Mouse (Mus musculus) limb, embryonic 13.5 days (tissue): ENCODE results near the gene Gm20388. TPM values are rescaled to one million over a fixed set of nuclear protein-coding genes. Genes with fewer than 3 reads are reported as not detected.

ENCODE experiments used
- ATAC-seq: fragments of 200-750 bp; cut with Nextera tagmentation; 2 replicates; pipeline ENCODE4 v1.8.0; 2017; ENCODE audit warnings: low read depth, moderate number of reproducible peaks, moderate TSS enrichment; ENCODE audit not compliant: low FRiP score
- H3K27ac ChIP-seq: fragments of 300-500 bp; sonication (generic); 2 replicates; pipeline ENCODE4 v1.5.1; 2015; ENCODE audit warnings: inconsistent platforms, mild to moderate bottlenecking, moderate library complexity
- H3K27me3 ChIP-seq: fragments of 300-500 bp; sonication (generic); 2 replicates; pipeline ENCODE4 v1.6.1; 2015; ENCODE audit warnings: mild to moderate bottlenecking, inconsistent platforms
- H3K36me3 ChIP-seq: fragments of 300-500 bp; sonication (generic); 2 replicates; pipeline ENCODE4 v1.6.1; 2015; ENCODE audit warnings: inconsistent platforms, mild to moderate bottlenecking, moderate library complexity
- H3K4me1 ChIP-seq: fragments of 300-500 bp; sonication (generic); 2 replicates; pipeline ENCODE4 v1.6.1; 2015; ENCODE audit warnings: inconsistent platforms
- H3K4me2 ChIP-seq: fragments of 300-500 bp; sonication (generic); replicated peaks from 2 replicates; pipeline ENCODE4 v1.6.1; 2015; ENCODE audit warnings: inconsistent platforms, mild to moderate bottlenecking, moderate library complexity
- H3K4me3 ChIP-seq: fragments of 300-500 bp; sonication (generic); 2 replicates; pipeline ENCODE4 v1.5.1; 2015; ENCODE audit warnings: moderate library complexity, mild to moderate bottlenecking, inconsistent platforms
- H3K9ac ChIP-seq: fragments of 300-500 bp; sonication (generic); 2 replicates; pipeline ENCODE4 v1.6.1; 2015; ENCODE audit warnings: mild to moderate bottlenecking, inconsistent platforms
- H3K9me3 ChIP-seq: fragments of 300-500 bp; sonication (generic); 2 replicates; pipeline ENCODE4 v1.6.1; 2016; ENCODE audit warnings: inconsistent platforms
- WGBS: fragments of 180-500 bp; shearing (Covaris S2); methylation state at CpG from one replicate; pipeline ENCODE4 v1.1.7; 2015; 5-methylcytosine and 5-hydroxymethylcytosine counted together
- polyA plus RNA-seq: library from polyadenylated mRNA; unstranded; fragments of >200 nt; fragmentation: Nextera tagmentation; extraction: Ambion mirVana; gene quantifications from 2 replicates; pipeline ENCODE4 v1.2.1, GENCODE M21; 2015

Gene Gm20388
- polyA plus RNA-seq, 1 experiment from 2014 or later, result 7.1 TPM

DNA sequence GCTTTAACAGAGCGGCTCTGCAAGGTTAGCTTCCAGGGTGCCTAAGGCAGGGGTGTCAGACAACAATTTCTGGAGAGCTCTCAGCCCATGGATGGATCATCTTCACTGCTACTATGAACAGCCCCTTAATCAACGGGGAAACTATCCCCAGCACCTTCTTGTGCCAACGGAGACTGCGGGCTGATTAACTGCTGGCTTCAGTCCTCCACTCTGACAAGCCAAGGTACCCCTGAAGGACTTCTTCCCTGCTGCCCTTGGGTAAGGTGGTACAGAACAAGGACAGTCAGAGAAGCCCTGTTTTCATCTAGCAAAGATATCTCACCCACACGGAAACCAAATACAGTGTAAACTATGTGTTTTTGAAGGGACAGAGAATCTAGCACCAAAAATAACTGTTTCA lies 3039.1 kb downstream of the Gm20388 start:
- no peaks in the 10 kb centered on the region for H3K27me3 ChIP-seq
- ATAC-seq, result no peak
- 86% methylated on average over 5 of the region's 5 CpGs for WGBS

DNA sequence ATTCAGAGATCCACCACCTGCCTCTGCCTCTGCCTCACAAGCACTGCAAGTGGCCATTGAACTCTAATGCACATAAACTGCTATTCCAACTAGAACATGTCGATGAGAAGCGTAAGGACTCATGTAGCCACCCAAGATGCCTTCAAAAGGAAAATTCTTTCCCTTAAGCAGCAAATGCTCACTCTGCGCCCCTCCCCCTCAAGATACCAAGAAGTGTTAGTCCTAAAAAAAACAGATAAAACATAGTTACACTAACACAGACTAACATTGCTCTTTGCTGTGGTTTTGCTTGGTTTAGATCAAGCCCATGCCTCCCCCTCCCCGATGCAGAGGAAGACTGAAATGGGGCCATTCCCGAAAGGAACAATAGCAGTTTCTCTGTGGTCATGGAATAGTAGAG lies 3040.8 kb downstream of the Gm20388 start:
- H3K36me3 ChIP-seq, result no peaks in the 10 kb centered on the region
- no peaks in the 10 kb centered on the region for H3K9me3 ChIP-seq
- H3K4me1 ChIP-seq, result peaks cover 20% of the 10 kb centered on the region
- H3K9ac ChIP-seq, result no peak overlapping the region
- no peak overlapping the region for H3K4me2 ChIP-seq
- no peak overlapping the region for H3K4me3 ChIP-seq
- WGBS, result 88% methylated on average over 5 of the region's 5 CpGs
- no peak overlapping the region for H3K27ac ChIP-seq
- no peaks in the 10 kb centered on the region for H3K27me3 ChIP-seq
- ATAC-seq, result no peak

More for the DNA sequence above, 3039.1 kb downstream of the Gm20388 start:
- no peaks in the 10 kb centered on the region for H3K9me3 ChIP-seq
- H3K4me1 ChIP-seq, result peaks cover 20% of the 10 kb centered on the region
- no peak overlapping the region for H3K27ac ChIP-seq
- H3K4me2 ChIP-seq, result no peak overlapping the region
- H3K4me3 ChIP-seq, result no peak overlapping the region
- H3K9ac ChIP-seq, result no peak overlapping the region
- H3K36me3 ChIP-seq, result no peaks in the 10 kb centered on the region

- Histone ChIP-seq H3K9me3 (no peaks in the 10 kb centered on the region), H3K27ac (no peak overlapping the region), H3K9ac (no peak overlapping the region), H3K4me1 (peaks cover 26% of the 10 kb centered on the region), H3K4me3 (no peak overlapping the region), H3K4me2 (no peak overlapping the region), H3K36me3 (no peaks in the 10 kb centered on the region), H3K27me3 (no peaks in the 10 kb centered on the region)
- 89% methylated on average over 6 of the region's 6 CpGs for WGBS
- no peak for ATAC-seq
Observed at GRCm38 (mm10) chr8:122953028-122953427, 3042.4 kb downstream of the Gm20388 start.

DNA sequence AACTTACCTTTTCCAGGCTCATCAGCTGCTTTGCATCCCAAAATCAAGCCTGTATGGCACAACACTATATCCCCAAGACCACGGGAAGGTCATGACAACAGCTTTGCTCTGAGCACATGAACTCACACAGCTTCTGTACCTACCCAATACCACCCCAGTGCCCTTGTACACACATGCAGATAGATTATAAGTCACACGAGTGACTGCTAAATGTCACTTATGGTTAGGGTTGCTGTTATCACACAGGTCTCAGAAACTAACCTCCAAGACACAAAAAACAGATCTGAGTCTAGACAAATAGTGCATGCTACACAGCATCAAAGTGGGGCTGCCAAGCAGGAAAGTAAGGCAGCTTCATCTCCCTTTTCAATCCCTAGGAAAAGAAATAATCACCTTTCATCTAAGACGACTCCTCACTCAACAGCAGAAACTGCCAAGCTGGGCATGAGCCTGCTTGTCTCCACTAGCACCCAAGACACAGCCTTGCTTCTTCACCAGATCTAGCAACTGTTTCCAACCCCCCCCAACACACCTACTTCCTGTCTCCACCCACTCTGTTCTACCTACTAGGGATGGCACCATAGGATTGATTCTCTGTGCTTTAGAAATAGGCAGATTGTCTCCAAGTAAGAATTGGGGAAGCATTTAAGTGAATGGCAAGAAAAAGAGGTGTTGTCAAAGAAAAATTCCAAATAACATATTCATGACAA lies 3043.6 kb downstream of the Gm20388 start:
- no peaks in the 10 kb centered on the region for H3K36me3 ChIP-seq
- no peaks in the 10 kb centered on the region for H3K9me3 ChIP-seq
- H3K27ac ChIP-seq, result no peak overlapping the region
- H3K27me3 ChIP-seq, result no peaks in the 10 kb centered on the region
- H3K4me1 ChIP-seq, result peaks cover 24% of the 10 kb centered on the region
- no peak for ATAC-seq
- no peak overlapping the region for H3K4me3 ChIP-seq
- no peak overlapping the region for H3K9ac ChIP-seq
- WGBS, result 82% methylated on average over 3 of the region's 3 CpGs
- H3K4me2 ChIP-seq, result no peak overlapping the region

DNA sequence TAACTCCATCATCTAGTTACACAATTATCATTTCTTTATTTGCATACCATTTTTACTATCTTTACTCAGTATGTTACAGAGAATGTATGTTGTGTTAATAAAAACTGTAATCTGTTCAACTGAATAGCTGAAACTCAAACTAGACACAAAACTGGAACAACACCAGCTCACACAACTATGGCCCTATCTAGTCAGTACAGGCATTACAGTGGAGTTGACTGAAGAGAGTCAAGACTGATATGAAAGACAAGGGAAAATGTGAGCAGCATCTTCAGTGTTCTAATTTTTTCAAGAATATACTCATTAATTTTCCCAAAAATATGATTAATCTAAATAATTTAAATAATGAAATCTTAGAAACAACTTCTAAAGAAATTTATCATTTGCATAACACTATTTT lies 3044.6 kb downstream of the Gm20388 start:
- no peak overlapping the region for H3K9ac ChIP-seq
- no peaks in the 10 kb centered on the region for H3K27me3 ChIP-seq
- H3K4me2 ChIP-seq, result no peak overlapping the region
- H3K4me3 ChIP-seq, result no peak overlapping the region
- ATAC-seq, result no peak
- no peaks in the 10 kb centered on the region for H3K9me3 ChIP-seq
- no peaks in the 10 kb centered on the region for H3K36me3 ChIP-seq
- no peak overlapping the region for H3K27ac ChIP-seq
- H3K4me1 ChIP-seq, result peaks cover 15% of the 10 kb centered on the region

- 90% methylated on average over 3 of the region's 3 CpGs for WGBS
- Histone ChIP-seq H3K36me3 (no peaks in the 10 kb centered on the region), H3K9me3 (no peaks in the 10 kb centered on the region), H3K4me3 (no peak overlapping the region), H3K27ac (no peak overlapping the region), H3K4me1 (peaks cover 20% of the 10 kb centered on the region; the same call in 1 of the 2 replicates), H3K4me2 (no peak overlapping the region), H3K9ac (no peak overlapping the region), H3K27me3 (no peaks in the 10 kb centered on the region)
- no peak for ATAC-seq
Observed at GRCm38 (mm10) chr8:122955997-122956396, 3045.4 kb downstream of the Gm20388 start.

DNA sequence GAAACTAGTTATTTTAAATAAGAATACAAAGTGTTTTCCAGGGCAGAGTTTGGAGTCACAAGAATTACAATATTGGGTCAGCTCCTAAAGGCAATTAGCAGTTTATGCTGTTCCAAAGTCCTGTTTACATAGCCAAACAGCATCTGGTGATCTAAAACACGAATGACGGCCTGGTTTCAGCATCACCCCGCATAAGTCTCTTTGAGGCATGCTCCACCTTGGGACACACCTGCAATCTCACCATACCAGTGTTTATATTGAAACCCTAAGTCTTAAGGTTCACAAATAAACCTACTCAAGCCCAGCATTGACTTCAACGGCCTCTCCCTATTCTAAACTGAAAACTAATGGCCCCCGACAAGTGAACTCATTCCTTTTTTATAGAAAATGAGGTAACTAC lies 3049.7 kb downstream of the Gm20388 start:
- peaks cover 26% of the 10 kb centered on the region for H3K4me1 ChIP-seq
- no peak for ATAC-seq
- no peak overlapping the region for H3K27ac ChIP-seq
- H3K9me3 ChIP-seq, result no peaks in the 10 kb centered on the region
- H3K9ac ChIP-seq, result no peak overlapping the region
- no peaks in the 10 kb centered on the region for H3K27me3 ChIP-seq
- WGBS, result 76% methylated on average over 5 of the region's 5 CpGs
- no peak overlapping the region for H3K4me3 ChIP-seq
- H3K4me2 ChIP-seq, result no peak overlapping the region
- H3K36me3 ChIP-seq, result no peaks in the 10 kb centered on the region; the same call in 1 of the 2 replicates

GRCm38 (mm10) chr8:122960932-122961331 lies 3050.3 kb downstream of the Gm20388 start:
- 27% methylated on average over 1 of the region's 1 CpGs for WGBS

DNA sequence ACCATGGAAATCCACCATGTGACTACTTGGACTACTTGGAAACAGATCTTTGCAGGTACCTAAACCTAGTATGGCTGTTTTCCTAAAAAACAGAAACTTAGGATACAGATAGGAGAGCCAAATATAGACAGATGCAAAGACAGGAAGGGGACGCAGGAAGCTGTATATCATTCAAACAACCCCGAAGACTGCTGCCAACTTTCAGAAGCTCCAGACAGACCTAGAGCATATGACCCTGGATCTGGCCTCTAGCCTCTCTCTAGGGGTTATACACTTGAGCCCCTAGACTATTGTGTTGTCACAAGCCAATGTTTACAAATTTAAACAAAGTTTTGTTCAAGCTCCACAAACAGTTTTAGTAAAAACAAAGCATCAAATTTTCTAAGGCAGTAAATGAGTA lies 3050.8 kb downstream of the Gm20388 start:
- 43% methylated on average over 2 of the region's 2 CpGs for WGBS
- Histone ChIP-seq H3K9me3 (no peaks in the 10 kb centered on the region), H3K27me3 (no peaks in the 10 kb centered on the region), H3K4me2 (no peak overlapping the region), H3K27ac (no peak overlapping the region), H3K9ac (no peak overlapping the region), H3K36me3 (no peaks in the 10 kb centered on the region; the same call in 1 of the 2 replicates), H3K4me3 (no peak overlapping the region), H3K4me1 (peaks cover 26% of the 10 kb centered on the region)
- no peak for ATAC-seq

More at GRCm38 (mm10) chr8:122960932-122961331, 3050.3 kb downstream of the Gm20388 start:
- Histone ChIP-seq H3K4me2 (no peak overlapping the region), H3K9ac (no peak overlapping the region), H3K4me3 (no peak overlapping the region), H3K27me3 (no peaks in the 10 kb centered on the region), H3K4me1 (peaks cover 26% of the 10 kb centered on the region), H3K36me3 (no peaks in the 10 kb centered on the region; the same call in 1 of the 2 replicates), H3K27ac (no peak overlapping the region), H3K9me3 (no peaks in the 10 kb centered on the region)
- ATAC-seq, result no peak

DNA sequence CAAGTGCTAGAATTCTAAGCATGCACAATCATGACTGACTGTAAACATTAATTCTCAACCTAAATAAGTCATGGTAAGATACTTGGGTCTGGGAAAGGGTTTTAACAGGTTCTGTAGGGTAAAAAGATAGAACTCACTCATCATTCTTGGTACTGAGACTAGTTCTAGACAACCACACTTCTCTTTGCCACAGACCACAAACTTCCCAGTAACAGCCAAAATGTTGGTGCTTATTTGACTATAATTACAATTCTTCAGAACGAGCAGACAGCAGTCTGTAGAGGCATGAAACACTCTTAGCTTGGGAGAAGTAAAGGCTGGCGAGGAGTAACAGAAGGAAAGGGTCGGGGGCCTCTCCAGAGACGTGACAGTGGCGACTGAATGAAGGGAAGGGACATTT lies 3051.4 kb downstream of the Gm20388 start:
- no peak for ATAC-seq
- no peak overlapping the region for H3K9ac ChIP-seq
- no peaks in the 10 kb centered on the region for H3K9me3 ChIP-seq
- H3K4me3 ChIP-seq, result no peak overlapping the region
- no peaks in the 10 kb centered on the region; the same call in 1 of the 2 replicates for H3K36me3 ChIP-seq
- no peak overlapping the region for H3K27ac ChIP-seq
- no peak overlapping the region for H3K4me2 ChIP-seq
- WGBS, result 64% methylated on average over 5 of the region's 5 CpGs
- no peaks in the 10 kb centered on the region for H3K27me3 ChIP-seq
- H3K4me1 ChIP-seq, result peaks cover 21% of the 10 kb centered on the region

- no peak overlapping the region for H3K9ac ChIP-seq
- no peak overlapping the region for H3K4me3 ChIP-seq
- no peak overlapping the region for H3K4me2 ChIP-seq
- 84% methylated on average over 3 of the region's 3 CpGs for WGBS
- H3K4me1 ChIP-seq, result peaks cover 6% of the 10 kb centered on the region
- no peaks in the 10 kb centered on the region for H3K27me3 ChIP-seq
- H3K9me3 ChIP-seq, result 0 out of 2 replicates have a peak, but pooled peaks cover 4% of the 10 kb centered on the region
- no peak overlapping the region for H3K27ac ChIP-seq
- no peak for ATAC-seq
- H3K36me3 ChIP-seq, result peaks cover 18% of the 10 kb centered on the region
Observed at GRCm38 (mm10) chr8:122966638-122967037, 3056.0 kb downstream of the Gm20388 start.

- Histone ChIP-seq H3K4me1 (no peaks in the 10 kb centered on the region), H3K27me3 (no peaks in the 10 kb centered on the region), H3K36me3 (peaks cover 23% of the 10 kb centered on the region), H3K9me3 (0 out of 2 replicates have a peak, but pooled peaks cover 4% of the 10 kb centered on the region), H3K4me3 (no peak overlapping the region), H3K4me2 (no peak overlapping the region), H3K27ac (no peak overlapping the region), H3K9ac (no peak overlapping the region)
- 91% methylated on average over 3 of the region's 3 CpGs for WGBS
- ATAC-seq, result no peak
Observed at GRCm38 (mm10) chr8:122968145-122968544, 3057.5 kb downstream of the Gm20388 start.
